ENCODE assay signal across 8 mouse cellular contexts in genomic region chr5:24906844-24907243, GRCm38 (mm10).
DNase-seq lines count a peak whose midpoint lies in the region; ATAC-seq and TF ChIP-seq lines count a peak whose summit lies in the region.

No protein-coding gene starts in this region.

- H3K4me2 ChIP-seq in lung, embryonic 15.5 days: peak overlapping the region; percentile 86
- H3K4me2 ChIP-seq in intestine, postnatal 0 days (replicated peaks; ENCODE audit: low read depth): peak overlapping the region; percentile 87

- no peaks in the 10 kb centered on the region for H3K36me3 ChIP-seq in lung, embryonic 15.5 days
- peaks cover 11% of the 10 kb centered on the region; the same call in 1 of the 2 replicates for H3K36me3 ChIP-seq in intestine, postnatal 0 days (ENCODE audit: control insufficient read depth, insufficient read depth)

- DNase-seq in cerebellum, adult 2 months: peak; percentile 30 to 34
- DNase-seq in cerebellum, adult 8-10 months: no peak
- DNase-seq in lung, adult 2 months: no peak
- DNase-seq in gastrocnemius, postnatal 10 days: no peak
- DNase-seq in urinary bladder, postnatal 14 days (ENCODE audit: low spot score): no peak

- H3K27me3 ChIP-seq in cerebellum, adult 2 months (ENCODE audit: control insufficient read depth, insufficient read depth, low read length): no peaks in the 10 kb centered on the region
- no peaks in the 10 kb centered on the region for H3K27me3 ChIP-seq in lung, embryonic 15.5 days
- no peaks in the 10 kb centered on the region for H3K27me3 ChIP-seq in intestine, postnatal 0 days (replicated peaks; ENCODE audit: control insufficient read depth, insufficient read depth, low read length)

- H3K9me3 ChIP-seq in lung, embryonic 15.5 days: no peaks in the 10 kb centered on the region
- no peaks in the 10 kb centered on the region for H3K9me3 ChIP-seq in intestine, postnatal 0 days (ENCODE audit: control insufficient read depth)

- no peak overlapping the region for H3K27ac ChIP-seq in cerebellum, adult 2 months (ENCODE audit: insufficient read depth, low read length)
- H3K27ac ChIP-seq in lung, embryonic 15.5 days: no peak overlapping the region
- no peak overlapping the region for H3K27ac ChIP-seq in intestine, postnatal 0 days (ENCODE audit: low read depth, low read length)
- H3K27ac ChIP-seq in olfactory bulb, adult 2 months (ENCODE audit: insufficient read depth, low read depth, low read length): no peak overlapping the region

- no peak overlapping the region for H3K9ac ChIP-seq in lung, embryonic 15.5 days
- H3K9ac ChIP-seq in intestine, postnatal 0 days (ENCODE audit: low read depth, low read length): no peak overlapping the region

- 14% methylated on average over 9 of the region's 9 CpGs for WGBS in cerebellum, adult 2 months
- 62% methylated on average over 9 of the region's 9 CpGs for WGBS in lung, embryonic 15.5 days
- WGBS in lung, adult 2 months: 82% methylated on average over 9 of the region's 9 CpGs
- 74% methylated on average over 9 of the region's 9 CpGs for WGBS in intestine, postnatal 0 days
- 48% methylated on average over 9 of the region's 9 CpGs for WGBS in olfactory bulb, adult 2 months

- TF ChIP-seq CTCF in cerebellum, adult 2 months (IDR thresholded peaks at IDR 0.05; ENCODE audit: borderline replicate concordance, insufficient read depth, low read depth, low read length): no peak
- no peak for TF ChIP-seq CTCF in lung, adult 2 months (IDR thresholded peaks at IDR 0.05; ENCODE audit: insufficient read depth, low read length)
- TF ChIP-seq CTCF in intestine, postnatal 0 days (IDR thresholded peaks at IDR 0.05; ENCODE audit: low read depth): no peak
- TF ChIP-seq CTCF in olfactory bulb, adult 2 months (IDR thresholded peaks at IDR 0.05; ENCODE audit: insufficient read depth, low read depth, low read length): no peak

- peak overlapping the region; percentile 85 for H3K4me3 ChIP-seq in cerebellum, adult 2 months (replicated peaks; ENCODE audit: insufficient read depth, low read depth, low read length)
- peak overlapping the region; percentile 74 for H3K4me3 ChIP-seq in lung, embryonic 15.5 days
- no peak overlapping the region for H3K4me3 ChIP-seq in lung, adult 2 months (replicated peaks; ENCODE audit: extremely low read depth, low read depth, low read length)
- H3K4me3 ChIP-seq in intestine, postnatal 0 days (ENCODE audit: low read depth, low read length): peak overlapping the region; percentile 88
- H3K4me3 ChIP-seq in olfactory bulb, adult 2 months (ENCODE audit: insufficient read depth, low read depth, low read length): peak overlapping the region; percentile 22; the same call in 1 of the 2 replicates

- no peak for ATAC-seq in lung, embryonic 15.5 days (ENCODE audit: borderline replicate concordance, extremely low read depth, low FRiP score, low TSS enrichment)
- no peak for ATAC-seq in intestine, postnatal 0 days

- no peak for TF ChIP-seq POLR2A in cerebellum, adult 2 months (IDR thresholded peaks at IDR 0.05; ENCODE audit: borderline replicate concordance, insufficient read depth, low read length)
- TF ChIP-seq POLR2A in lung, adult 2 months (IDR thresholded peaks at IDR 0.05; ENCODE audit: borderline replicate concordance, extremely low read depth, low read depth, low read length): no peak
- no peak for TF ChIP-seq POLR2A in olfactory bulb, adult 2 months (IDR thresholded peaks at IDR 0.05; ENCODE audit: insufficient read depth, low read depth, low read length)

- peaks cover 30% of the 10 kb centered on the region for H3K4me1 ChIP-seq in cerebellum, adult 2 months (ENCODE audit: control insufficient read depth, insufficient read depth, low read length)
- peaks cover 14% of the 10 kb centered on the region for H3K4me1 ChIP-seq in lung, embryonic 15.5 days
- peaks cover 3% of the 10 kb centered on the region; the same call in 1 of the 2 replicates for H3K4me1 ChIP-seq in lung, adult 2 months (ENCODE audit: control insufficient read depth, insufficient read depth, low read length)
- H3K4me1 ChIP-seq in intestine, postnatal 0 days (replicated peaks; ENCODE audit: control insufficient read depth, insufficient read depth, low read length): no peaks in the 10 kb centered on the region
- H3K4me1 ChIP-seq in olfactory bulb, adult 2 months (ENCODE audit: control insufficient read depth, insufficient read depth, low read length): peaks cover 13% of the 10 kb centered on the region

Comparison
In these comparisons a context has a peak if more than half of its experiments do, and no peak if none do; other contexts are left out.
1. DNase-seq: peak in cerebellum, adult 2 months (2 of 2); none in cerebellum, adult 8-10 months (single experiment), lung, adult 2 months (single experiment), gastrocnemius, postnatal 10 days (single experiment) and urinary bladder, postnatal 14 days (single experiment).